Mouse (Mus musculus) 3T3-L1 (cell line): ENCODE results near the gene Serpina1e.
"Not testable (repeated sequence)": the region's sequence is repeated elsewhere in the genome, so short reads cannot be mapped to it uniquely, and the experiment has no call there.

Experiments
- DNase-seq: peaks from one replicate; pipeline ENCODE4 v3.0.0-alpha.2; 2015; ENCODE audit warnings: low read depth, low spot score

Gene Serpina1e

DNA sequence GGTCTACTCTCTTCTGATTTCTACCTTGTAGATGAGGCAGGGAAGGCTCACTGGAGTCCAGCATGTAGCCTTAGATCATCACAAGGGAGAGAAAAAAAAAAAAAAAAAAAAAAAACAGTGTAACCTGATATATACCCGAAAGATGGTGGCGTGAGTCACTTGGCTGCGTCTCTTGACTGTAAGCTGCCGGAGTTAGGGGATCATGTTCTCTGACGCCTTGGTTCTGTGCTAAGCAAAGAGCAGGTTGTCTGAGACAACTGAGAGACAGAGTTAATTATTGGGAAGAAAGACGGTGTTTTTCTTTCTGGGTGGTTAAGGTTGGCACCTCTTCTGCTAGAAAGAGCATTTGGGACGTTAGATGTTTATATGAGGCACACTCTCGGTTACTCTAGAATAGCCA lies 4.1 kb upstream of the Serpina1e start:
- DNase-seq = peak; percentile 28

GRCm38 (mm10) chr12:103962337-103962736 lies 3.6 kb upstream of the Serpina1e start:
- DNase-seq = peak; percentile 1

- no peak for DNase-seq
Measured at GRCm38 (mm10) chr12:103961716-103962115, 2.9 kb upstream of the Serpina1e start.

DNA sequence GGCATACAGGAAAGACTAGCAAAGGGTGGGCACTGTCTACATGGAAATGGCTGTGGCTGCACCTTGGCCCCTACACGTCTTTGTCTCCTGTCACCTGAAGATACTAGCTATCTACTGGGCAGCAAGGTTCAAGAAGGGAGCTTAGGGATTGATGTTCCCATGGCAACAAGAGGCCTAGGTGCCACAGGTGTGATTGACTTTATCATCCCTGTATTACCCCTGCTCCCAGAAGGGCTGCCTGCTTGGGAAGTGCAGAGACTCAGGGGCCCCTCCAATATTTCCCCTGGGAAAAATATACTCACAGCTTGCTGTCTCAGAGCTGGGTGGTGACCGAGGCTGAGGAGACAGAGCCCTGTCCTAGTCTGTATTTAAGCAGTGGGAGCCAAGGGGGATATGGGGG lies 2.2 kb downstream of the Serpina1e start:
- not testable (repeated sequence) for DNase-seq

DNA sequence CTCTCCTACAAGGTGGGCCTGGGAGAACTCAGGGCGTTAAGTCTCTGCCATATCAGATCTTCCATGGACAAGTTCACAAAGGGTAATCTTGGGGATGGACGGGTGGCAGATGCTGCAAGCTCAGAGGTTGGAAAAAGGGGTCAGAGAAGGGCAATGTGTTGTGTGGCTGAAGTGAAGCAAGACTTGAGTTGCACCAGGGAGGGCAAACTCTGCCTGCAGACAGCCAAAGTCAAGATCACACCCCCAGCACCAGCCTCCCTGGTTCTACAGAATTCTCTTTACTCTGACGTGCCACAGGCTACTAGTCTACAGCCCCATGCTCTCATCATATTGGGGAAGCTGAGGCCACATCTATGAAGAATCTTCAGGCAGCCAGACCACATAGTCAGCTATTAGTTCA lies 5.8 kb downstream of the Serpina1e start:
- not testable (repeated sequence) for DNase-seq

DNA sequence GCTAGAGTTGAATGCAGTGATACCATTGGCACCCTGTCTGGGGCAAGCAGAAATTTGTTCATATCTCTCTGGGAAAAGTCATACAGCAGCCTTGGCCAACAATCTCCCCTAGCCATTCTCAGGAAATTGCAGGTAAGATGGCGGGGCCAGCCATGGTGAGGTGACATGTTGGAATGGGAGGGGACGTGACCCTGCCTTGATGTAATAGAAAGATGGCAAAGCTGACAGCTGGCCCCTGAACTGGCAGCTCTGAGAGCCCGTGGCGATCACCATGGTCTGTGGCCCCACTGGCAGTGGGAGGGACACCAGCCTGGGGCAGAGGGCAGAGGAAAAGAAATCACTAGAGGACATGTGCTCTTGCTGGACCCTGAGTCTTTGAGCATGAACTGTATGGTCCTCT lies 12.5 kb downstream of the Serpina1e start:
- no peak for DNase-seq

GRCm38 (mm10) chr12:103909181-103909580 lies 49.6 kb downstream of the Serpina1e start:
- not testable (repeated sequence) for DNase-seq

GRCm38 (mm10) chr12:103907746-103908145 lies 51.0 kb downstream of the Serpina1e start:
- DNase-seq = not testable (repeated sequence)

GRCm38 (mm10) chr12:103904837-103905340 lies 53.9 kb downstream of the Serpina1e start, which contains the start of gene Serpina1c:
Gene Serpina1c (minus strand): TSS chr12:103904887.
- not testable (repeated sequence) for DNase-seq

GRCm38 (mm10) chr12:103901929-103902328 lies 56.8 kb downstream of the Serpina1e start:
- DNase-seq = not testable (repeated sequence)
